Mouse (Mus musculus): ENCODE measurements around the gene Wdr26. TPM values are rescaled to one million over a fixed set of nuclear protein-coding genes. Genes with fewer than 3 reads are reported as not detected.

Wdr26 gene
- total RNA-seq, 2 experiments from 2014 or later: 110 to 115 TPM

DNA sequence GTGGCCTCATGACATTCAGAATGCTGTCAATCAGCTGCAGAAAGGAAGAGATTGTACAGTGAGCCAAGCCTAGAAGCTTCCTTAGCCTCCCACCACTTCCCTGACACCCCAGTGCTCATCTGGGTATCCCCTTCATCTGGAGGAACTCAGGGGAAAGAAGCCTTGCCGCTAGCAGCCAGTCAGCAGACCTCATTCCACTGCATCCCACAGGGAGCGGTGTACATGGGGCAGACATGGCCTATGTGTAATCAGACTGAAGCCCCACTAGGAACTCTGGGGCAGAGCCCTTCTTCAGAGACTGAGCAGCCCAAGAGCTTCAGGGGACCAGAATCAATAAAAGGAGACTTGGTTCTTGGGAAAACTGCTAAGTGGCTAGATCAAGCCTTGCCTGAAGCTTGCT, 33.3 kb upstream of the Wdr26 start:
- DNase-seq: no peak
- intact Hi-C loops (cut with DNase I): no loop called here

DNA sequence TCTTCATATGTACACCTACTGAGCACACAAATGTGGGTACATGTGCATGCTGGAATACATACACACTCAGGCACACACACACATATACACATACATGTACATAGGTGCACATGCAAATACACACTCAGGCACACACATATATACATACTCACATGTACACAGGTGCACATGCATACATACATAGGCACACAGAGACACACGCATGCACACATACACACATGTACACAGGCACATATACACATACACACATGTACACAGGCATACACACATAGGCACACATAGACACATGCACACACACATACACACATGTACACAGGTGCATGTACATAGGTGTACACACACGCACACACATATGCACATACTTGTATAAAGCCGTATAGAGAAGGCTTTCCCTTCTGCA, 29.4 kb upstream of the Wdr26 start:
- intact Hi-C loops (cut with DNase I): no loop called here
- no peak for DNase-seq

GRCm38 (mm10) chr1:181237332-181237731, 25.5 kb upstream of the Wdr26 start:
- intact Hi-C loops (cut with DNase I): no loop called here
- no peak for DNase-seq

DNA sequence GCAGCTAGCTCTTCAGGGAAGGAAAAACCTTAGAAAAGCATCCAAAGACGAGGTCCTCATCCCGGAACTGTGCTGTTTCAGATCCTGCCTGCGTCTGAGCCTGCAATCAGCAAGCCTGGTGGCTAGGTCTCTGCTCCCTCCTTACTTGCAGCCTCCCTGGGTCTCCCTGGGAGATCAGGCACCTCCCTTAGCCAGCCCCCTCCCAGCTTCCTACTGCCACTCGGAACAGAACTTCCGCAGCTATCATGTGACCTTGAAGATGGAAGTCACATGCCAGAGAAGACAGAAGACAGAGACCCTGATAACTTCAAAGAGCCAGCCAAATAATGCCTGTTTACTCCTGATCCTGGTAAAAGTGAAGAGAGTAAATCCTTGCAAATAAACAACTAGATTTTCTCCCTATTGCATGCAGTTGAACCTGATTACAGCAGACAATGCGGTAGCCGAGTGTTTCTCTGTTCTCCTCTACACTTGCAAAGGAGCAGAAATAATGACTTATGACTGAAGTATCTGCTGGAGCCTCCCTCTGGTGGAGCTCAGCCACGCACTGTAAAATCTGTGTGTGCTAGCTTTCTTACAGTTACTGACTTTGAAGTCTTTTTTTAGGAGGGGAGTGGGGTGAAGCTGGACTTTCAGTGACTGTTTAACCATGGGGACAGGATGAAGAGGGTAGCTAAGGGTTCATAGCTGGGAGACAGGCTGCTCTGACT, 22.7 kb upstream of the Wdr26 start:
- DNase-seq: peak; percentile 50 to 66
- intact Hi-C loops (cut with DNase I): no loop called here

- intact Hi-C loops (cut with DNase I): loop anchor here (2.0 kb wide), 1 partner anchor 89 kb away; the partner anchor contains the start of genes Cnih4 and Nvl
Observed at GRCm38 (mm10) chr1:181233734-181234133, 21.9 kb upstream of the Wdr26 start.

DNA sequence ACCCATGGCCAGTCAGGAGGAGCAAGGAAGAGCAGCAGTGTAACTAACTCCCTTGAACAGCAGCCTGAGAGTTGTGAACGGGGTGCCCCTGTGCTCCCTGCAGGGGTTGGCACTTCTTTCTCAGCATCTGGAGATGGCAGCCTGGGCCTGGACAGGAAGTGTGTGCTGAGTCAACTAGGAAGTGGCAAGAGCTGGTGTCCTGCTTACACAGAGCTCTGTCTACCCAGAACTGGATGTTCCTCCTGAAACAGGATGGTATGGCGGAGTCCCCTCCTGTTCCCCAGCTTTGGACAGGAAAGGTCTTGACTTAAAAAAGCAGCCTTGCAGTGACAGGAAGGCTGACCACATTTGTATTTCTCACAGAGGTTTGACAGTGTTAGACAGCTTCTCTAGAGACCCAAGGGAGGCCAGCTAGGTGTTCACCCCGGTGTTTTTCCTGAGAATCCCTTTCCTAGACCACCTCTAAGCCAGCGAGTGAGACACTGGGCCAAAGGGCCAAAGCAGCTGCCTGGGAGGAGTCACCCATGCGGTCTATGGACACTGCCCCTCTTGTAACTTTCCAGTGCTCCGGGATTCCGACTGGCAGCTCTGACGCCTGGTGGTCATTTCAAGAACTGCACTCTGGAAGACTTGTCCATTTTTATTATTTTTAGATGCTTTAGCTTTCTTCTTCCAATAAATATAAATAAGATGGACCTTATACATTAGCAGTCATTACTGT, 20.7 kb upstream of the Wdr26 start:
- peak; percentile 79 to 81 for DNase-seq
- intact Hi-C loops (cut with DNase I): loop anchor here (2.0 kb wide), 1 partner anchor 88 kb away; the partner anchor contains the start of genes Cnih4 and Nvl

More at GRCm38 (mm10) chr1:181233734-181234133, 21.9 kb upstream of the Wdr26 start:
- no peak for DNase-seq

DNA sequence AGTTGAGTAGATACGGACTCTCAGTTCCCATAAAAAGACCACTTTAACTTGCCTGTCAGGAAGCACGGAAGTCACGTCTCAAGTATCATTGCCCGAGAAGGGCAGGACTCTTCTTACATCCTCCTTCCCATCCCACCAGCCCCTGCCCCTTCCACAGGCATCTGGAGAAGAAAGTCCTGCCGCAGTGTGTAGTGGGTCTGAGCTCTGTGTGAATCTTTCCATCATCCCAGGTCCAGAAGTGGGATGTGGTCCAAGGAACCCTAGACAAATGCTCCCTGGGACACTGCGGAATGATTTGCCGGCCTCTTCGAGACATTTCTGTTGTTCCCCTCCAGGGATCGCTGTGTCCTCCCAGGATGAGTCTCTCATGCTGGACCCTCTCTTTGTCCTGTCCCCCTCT, 20.0 kb upstream of the Wdr26 start:
- intact Hi-C loops (cut with DNase I): loop anchor here (2.0 kb wide), 1 partner anchor 87 kb away; the partner anchor contains the start of genes Cnih4 and Nvl
- DNase-seq: no peak

GRCm38 (mm10) chr1:181231262-181231661, 19.5 kb upstream of the Wdr26 start:
- no peak for DNase-seq
- intact Hi-C loops (cut with DNase I): no loop called here

DNA sequence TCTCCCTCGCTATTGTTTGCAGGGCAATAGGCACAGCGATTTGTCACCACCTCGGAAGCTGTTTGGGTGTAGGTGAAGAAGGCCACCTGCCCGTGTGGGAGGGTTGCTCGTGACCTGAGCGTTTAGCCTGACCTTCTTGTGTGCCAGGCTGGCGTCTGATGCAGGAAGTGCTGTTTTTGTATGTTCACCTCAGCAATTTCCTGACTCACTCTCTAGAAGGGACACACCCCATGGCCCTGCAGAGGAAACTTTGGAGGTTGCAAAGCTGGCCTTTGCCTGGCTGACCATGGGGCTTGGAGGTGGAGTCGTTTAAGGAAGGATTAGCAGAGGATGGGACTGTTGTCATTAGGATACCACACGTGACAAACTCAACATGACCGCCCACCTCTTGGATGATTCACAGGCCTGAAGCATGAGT, 18.9 kb upstream of the Wdr26 start:
- peak in 1 of 2 experiments; percentile 42 for DNase-seq
- intact Hi-C loops (cut with DNase I): no loop called here

DNA sequence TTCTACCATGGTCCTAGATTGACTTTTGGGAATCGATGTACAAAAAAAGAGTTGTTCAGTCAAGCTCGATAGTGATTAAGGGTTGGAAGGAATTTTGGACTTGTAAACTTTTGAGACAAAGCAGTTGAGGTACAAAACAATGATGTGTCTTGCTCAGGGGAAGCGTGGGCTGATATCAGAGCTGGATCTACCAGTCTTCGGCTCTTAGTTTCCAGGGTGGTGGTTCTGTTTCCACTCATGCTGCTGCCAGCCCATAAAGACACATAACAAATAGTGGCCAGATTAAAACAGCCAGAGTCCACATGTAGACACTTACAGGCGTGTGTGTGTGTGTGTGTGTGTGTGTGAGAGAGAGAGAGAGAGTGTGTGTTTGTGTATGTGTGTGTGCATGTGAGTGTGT, 17.2 kb upstream of the Wdr26 start:
- DNase-seq: no peak

GRCm38 (mm10) chr1:181228591-181228990, 16.8 kb upstream of the Wdr26 start:
- intact Hi-C loops (cut with DNase I): loop anchor here (2.0 kb wide), 1 partner anchor 16 kb away; the partner anchor contains the start of gene Wdr26
- no peak for DNase-seq

More for the DNA sequence above, 17.2 kb upstream of the Wdr26 start:
- intact Hi-C loops (cut with DNase I): loop anchor here (2.0 kb wide), 1 partner anchor 16 kb away; the partner anchor contains the start of gene Wdr26

DNA sequence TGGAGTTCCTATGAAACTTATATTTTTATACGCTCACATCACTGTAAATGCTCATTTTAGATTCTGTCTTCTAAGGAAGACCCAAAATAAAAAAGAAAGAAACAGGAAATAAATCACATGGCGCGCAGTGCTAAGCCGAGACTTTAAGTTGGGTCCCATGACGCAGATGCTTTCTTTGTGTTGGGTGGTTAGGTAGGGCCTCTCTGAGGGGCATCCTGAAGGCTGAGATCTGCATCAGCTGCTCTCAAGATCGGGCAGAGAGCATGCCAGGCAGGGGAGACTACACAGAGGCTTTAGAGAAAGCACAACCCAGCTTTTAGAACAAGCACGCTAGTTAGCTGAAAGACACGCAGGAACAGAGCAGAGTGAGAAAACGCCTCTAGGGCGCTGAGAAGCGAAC, 16.0 kb upstream of the Wdr26 start:
- intact Hi-C loops (cut with DNase I): loop anchor here (2.0 kb wide), 1 partner anchor 15 kb away; the partner anchor contains the start of gene Wdr26
- no peak for DNase-seq

DNA sequence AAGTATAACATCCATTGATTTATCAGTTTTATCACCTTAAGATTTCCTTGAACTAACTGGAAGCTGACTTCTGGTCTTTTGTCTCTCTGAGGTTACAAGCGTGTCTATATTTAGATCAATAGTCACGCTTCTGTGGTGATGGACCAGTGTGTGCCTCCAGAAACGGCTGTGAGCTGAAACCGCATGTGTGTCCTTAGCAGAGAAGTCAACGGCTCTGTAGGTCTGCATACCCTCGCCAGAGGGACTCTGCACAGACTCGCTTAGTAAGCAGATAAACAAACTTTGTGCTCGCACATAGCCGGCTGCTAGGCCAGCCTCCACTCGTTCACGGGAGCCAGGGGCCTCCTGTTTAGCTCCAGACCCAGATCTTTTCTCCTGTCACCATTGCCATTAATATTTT, 15.0 kb upstream of the Wdr26 start:
- intact Hi-C loops (cut with DNase I): no loop called here
- peak in 1 of 2 experiments; percentile 31 for DNase-seq

DNA sequence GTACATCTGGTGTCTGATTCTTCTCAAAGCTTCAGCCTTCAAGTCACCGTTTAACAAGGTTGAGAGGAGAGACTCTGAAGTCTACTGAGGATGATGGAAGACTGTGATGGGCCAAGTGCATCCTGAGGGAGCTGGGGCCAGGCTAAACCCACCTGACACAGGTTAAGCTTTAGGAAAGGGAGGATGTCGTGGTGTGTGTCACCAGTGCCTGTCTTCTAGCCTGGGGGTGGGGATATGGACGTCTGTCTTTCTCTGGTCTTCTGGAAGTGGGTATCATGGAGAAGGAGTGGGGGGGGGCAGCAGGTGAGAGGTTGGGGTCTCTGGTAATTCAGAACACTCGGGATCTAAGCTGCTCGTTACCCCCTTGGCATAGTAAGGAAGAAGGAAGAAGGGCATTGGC, 13.5 kb upstream of the Wdr26 start:
- intact Hi-C loops (cut with DNase I): no loop called here
- DNase-seq: no peak

DNA sequence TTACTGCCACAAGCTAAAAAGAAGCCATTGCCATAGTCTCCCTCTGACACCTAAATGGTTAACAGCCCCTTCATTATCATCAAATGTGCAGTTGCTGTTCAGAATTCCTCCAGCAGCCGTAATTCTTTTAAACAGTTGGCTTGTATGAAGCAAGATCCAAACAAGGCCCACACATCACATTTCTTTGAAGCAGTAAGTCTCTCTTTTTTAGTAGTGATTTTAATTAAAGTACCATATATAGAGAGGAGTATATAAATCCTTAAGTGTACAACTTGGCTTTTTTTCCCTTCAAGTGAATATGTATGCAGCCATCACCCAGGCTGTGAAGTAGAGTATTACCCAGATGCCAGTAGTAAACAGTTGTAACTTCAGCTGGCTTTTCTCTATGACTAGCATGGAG, 10.2 kb upstream of the Wdr26 start:
- no peak for DNase-seq
- intact Hi-C loops (cut with DNase I): no loop called here

- DNase-seq: no peak
- intact Hi-C loops (cut with DNase I): no loop called here
Observed at GRCm38 (mm10) chr1:181216315-181216714, 4.5 kb upstream of the Wdr26 start.

GRCm38 (mm10) chr1:181214296-181215035, 2.7 kb upstream of the Wdr26 start:
- DNase-seq: no peak
- intact Hi-C loops (cut with DNase I): no loop called here

DNA sequence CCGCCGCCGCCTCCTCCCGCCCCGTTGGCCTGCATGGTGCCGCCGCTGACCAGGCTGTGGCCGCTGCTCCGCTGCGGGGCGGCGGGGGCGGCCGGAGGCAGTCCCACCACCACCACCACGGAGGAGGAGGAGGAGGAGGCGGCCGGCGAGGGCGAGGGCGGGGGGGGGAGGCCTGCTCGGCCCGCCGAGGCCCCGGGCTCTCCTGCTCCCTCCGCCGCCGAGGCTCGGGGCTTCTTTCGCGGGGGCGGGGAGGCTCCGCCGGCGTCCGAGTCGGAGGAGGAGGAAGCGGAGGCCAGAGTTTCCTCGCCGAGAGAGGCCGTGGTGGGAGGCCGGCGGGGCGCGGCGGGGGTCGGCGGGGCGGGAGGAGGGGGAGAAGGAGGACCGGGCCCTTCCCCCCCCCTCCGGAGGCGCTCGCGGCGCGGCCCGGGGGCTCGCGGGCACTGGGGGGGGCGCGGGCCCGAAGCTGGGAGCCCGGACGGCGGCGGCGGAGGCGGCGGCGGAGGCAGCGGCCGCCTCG, 340 bp downstream of the Wdr26 start:
- intact Hi-C loops (cut with DNase I): no loop called here
- peak; percentile 50 to 72 for DNase-seq

- DNase-seq: peak; percentile 51 to 60
- intact Hi-C loops (cut with DNase I): no loop called here
Observed at GRCm38 (mm10) chr1:181210601-181211402, 999 bp downstream of the Wdr26 start.

DNA sequence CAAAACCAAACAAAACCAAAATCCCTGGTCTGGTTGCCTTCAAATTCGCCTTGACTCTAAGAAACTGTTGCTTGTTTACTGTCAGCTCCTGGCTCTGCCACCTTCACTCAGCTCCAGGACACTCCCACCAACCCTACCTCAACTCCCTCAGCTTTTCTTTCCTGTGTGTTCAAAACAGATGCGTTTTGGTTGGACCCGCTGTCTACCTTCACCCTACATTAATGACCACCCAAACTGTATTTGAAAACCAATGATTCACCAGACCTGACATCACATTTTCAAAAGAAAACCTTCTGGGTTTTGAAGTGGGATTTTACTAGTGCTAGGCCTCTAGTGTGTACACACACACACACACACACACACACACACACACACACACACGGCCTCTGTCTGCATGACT, 1.7 kb downstream of the Wdr26 start:
- DNase-seq: no peak
- intact Hi-C loops (cut with DNase I): no loop called here
